Mouse (Mus musculus): ENCODE data around the gene Herc2. TPM values are rescaled to one million over a fixed set of nuclear protein-coding genes. Genes with fewer than 3 reads are reported as not detected.

Gene Herc2
- 17.2 and 19.0 TPM in 2 replicates for polyA plus RNA-seq (2015; fragmentation: Nextera tagmentation; extraction: Ambion mirVana)

GRCm38 (mm10) chr7:56049831-56050321 is at the start of gene Herc2:
Gene Herc2, plus strand, starts transcription at chr7:56050196.

GRCm38 (mm10) chr7:56019930-56020253 is 30.1 kb upstream of the Herc2 start, which contains the start of gene Nipa1:
Gene Nipa1, minus strand, starts transcription at chr7:56019954.

GRCm38 (mm10) chr7:56239543-56239942 is 189.5 kb downstream of the Herc2 start, which contains the start of gene Oca2:
Gene Oca2, plus strand, starts transcription at chr7:56239760.

Other genes starting within 250 kb of the Herc2 start
- gene Cyfip1, start 208.5 kb upstream of the Herc2 start, polyA plus RNA-seq (2015; fragmentation: Nextera tagmentation; extraction: Ambion mirVana) = 23.5 and 29.4 TPM in 2 replicates
- 29.4 and 31.0 TPM in 2 replicates for gene Nipa2, start 87.7 kb upstream of the Herc2 start, polyA plus RNA-seq (2015; fragmentation: Nextera tagmentation; extraction: Ambion mirVana)
- gene Nipa1, start 30.2 kb upstream of the Herc2 start, polyA plus RNA-seq (2015; fragmentation: Nextera tagmentation; extraction: Ambion mirVana) = 11.8 and 13.8 TPM in 2 replicates
- 0.10 TPM in 1 of 2 replicates, not detected in the other for gene Oca2, start 189.6 kb downstream of the Herc2 start, polyA plus RNA-seq (2015; fragmentation: Nextera tagmentation; extraction: Ambion mirVana)